Mouse (Mus musculus): Measurements from ENCODE around the gene Large1.

Gene Large1

DNA sequence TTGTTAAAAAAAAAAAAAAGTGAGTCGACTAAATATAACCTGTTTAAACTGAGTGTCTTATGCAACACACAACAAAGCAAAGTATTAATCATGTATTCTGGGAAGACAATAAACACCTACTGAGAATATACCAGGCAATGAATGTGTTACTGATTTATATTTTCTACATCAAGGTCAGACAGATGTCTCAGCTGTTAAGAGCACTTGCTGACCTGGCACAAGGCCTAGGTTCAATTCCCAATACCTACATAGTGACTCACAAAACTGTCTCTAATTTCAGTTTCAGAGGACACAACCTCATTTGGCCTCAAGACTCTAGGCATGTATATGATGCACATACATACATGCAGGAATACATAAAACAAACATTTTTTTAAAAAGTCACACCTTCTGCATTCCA lies 575.5 kb downstream of the Large1 start:
- DNase-seq (ENCODE audit: low spot score): no peak

GRCm38 (mm10) chr8:72766777-72767176 lies 586.6 kb downstream of the Large1 start:
- peak; percentile 12 for DNase-seq (ENCODE audit: low spot score)

DNA sequence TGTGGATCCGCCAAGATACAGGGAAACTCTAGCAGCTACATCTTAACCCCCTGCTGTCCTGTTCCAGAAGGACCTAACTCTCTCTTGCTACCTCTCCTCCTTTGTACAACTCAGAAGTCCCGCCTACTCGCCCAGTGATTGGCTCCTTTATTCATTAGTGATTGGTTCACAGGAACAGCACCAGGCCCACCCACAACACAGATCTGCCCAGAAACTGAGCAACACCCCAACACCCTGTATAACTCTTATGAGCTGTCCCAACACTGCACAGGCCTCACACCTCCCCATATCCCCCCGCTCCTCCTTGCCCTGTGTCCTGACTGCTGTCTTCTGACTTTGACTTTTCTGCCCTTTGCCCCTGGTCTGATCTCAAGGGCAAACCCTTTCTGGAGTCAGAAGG lies 587.6 kb downstream of the Large1 start:
- no peak for DNase-seq (ENCODE audit: low spot score)
